Mouse (Mus musculus): Measurements from ENCODE around the gene Gm26620. TPM values are rescaled to one million over a fixed set of nuclear protein-coding genes. Genes with fewer than 3 reads are reported as not detected.

Gene Gm26620
- total and polyA plus RNA-seq, 2 experiments from 2014 or later, result 1.4 to 4.3 TPM

DNA sequence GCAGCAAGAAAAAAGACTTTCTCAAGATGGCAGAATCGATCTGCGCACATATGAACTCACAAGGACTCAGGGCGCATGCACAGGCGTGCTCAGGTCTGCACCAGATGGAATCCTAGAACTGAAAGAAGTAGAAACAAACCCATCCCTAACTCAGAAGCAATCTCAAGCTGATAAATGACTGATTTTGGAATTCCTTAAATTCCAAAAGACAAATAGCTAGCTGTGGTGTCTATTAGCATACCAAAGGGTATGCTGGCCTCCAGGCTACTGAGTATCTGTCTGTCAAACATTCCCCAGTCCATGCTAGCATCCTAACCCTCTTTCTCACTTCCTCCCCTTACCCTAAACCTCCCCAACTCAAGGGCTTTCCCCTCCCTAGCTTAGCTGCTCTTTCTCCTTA, 4.4 kb downstream of the Gm26620 start:
- Histone ChIP-seq H3K36me3 (replicated peaks; ENCODE audit: control insufficient read depth, insufficient read depth, low read length) (no peaks in the 10 kb centered on the region), H3K9ac (replicated peaks; ENCODE audit: low read depth, low read length) (no peak overlapping the region), H3K4me1 (ENCODE audit: control insufficient read depth, insufficient read depth) (peaks cover 4% of the 10 kb centered on the region), H3K4me2 (ENCODE audit: low read depth, low read length) (no peak overlapping the region), H3K4me3 (ENCODE audit: low read depth, low read length) (no peak overlapping the region), H3K27me3 (ENCODE audit: control insufficient read depth, insufficient read depth, low read length) (no peaks in the 10 kb centered on the region), H3K27ac (ENCODE audit: low read depth) (no peak overlapping the region), H3K9me3 (replicated peaks; ENCODE audit: control insufficient read depth, low read length) (no peaks in the 10 kb centered on the region)
- DNase-seq (ENCODE audit: low spot score) (no peak), ATAC-seq (ENCODE audit: insufficient read depth, low read depth) (no peak)
- whole genome bisulfite sequencing, result 72% methylated on average over 4 of the region's 4 CpGs
- TF ChIP-seq EP300 (IDR thresholded peaks at IDR 0.05; ENCODE audit: low read depth) (no peak), CTCF (IDR thresholded peaks at IDR 0.05; ENCODE audit: low read depth) (no peak)

DNA sequence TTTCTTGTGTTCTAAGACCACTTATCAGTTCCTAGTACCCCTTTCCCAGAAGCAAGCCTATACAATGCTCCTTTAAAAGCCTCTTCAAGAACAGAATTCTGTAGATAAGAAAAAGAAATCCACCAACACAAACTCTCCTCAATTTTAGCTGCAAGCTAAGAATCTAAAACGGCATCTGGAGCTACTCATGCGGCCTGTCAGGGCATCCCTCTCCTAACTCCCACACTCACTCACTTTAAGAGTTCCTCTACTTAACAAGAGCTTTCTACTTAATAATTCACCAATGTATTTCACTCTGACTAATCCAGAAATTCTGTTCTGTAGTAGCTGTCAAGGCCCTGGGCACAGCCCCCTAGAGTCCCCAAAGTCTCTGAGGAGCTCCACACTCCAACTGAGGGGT, 6.8 kb downstream of the Gm26620 start:
- H3K27me3 ChIP-seq (ENCODE audit: control insufficient read depth, insufficient read depth, low read length), result no peaks in the 10 kb centered on the region
- DNase-seq (ENCODE audit: low spot score), result no peak
- no peak overlapping the region for H3K27ac ChIP-seq (ENCODE audit: low read depth)
- TF ChIP-seq CTCF (IDR thresholded peaks at IDR 0.05; ENCODE audit: low read depth), result no peak
- no peak overlapping the region for H3K4me2 ChIP-seq (ENCODE audit: low read depth, low read length)
- no peak overlapping the region for H3K9ac ChIP-seq (replicated peaks; ENCODE audit: low read depth, low read length)
- ATAC-seq (ENCODE audit: insufficient read depth, low read depth), result no peak
- H3K9me3 ChIP-seq (replicated peaks; ENCODE audit: control insufficient read depth, low read length), result no peaks in the 10 kb centered on the region
- no peaks in the 10 kb centered on the region for H3K4me1 ChIP-seq (ENCODE audit: control insufficient read depth, insufficient read depth)
- H3K36me3 ChIP-seq (replicated peaks; ENCODE audit: control insufficient read depth, insufficient read depth, low read length), result no peaks in the 10 kb centered on the region
- H3K4me3 ChIP-seq (ENCODE audit: low read depth, low read length), result no peak overlapping the region
- WGBS, result 64% methylated on average over 2 of the region's 2 CpGs

DNA sequence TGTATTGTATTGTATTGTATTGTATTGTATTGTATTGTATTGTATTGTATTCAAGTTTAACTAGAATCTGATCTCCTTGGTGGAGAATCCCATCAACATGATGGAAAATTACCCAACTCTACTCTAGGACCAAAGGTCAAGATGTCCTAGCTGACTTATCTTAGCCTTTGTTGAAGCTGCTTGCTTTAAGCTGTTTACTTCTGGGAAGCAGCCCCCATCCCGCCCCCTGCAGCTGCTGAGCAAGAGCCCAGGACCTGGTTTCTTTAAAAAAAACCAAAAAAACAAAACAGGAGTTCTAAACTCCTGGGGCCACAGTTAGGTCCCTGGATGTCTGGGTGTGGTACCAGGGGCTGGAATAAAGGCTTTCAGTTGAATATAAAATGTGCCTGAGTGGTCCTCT, 7.4 kb downstream of the Gm26620 start:
- Histone ChIP-seq H3K9ac (replicated peaks; ENCODE audit: low read depth, low read length) (no peak overlapping the region), H3K4me3 (ENCODE audit: low read depth, low read length) (no peak overlapping the region), H3K4me2 (ENCODE audit: low read depth, low read length) (no peak overlapping the region), H3K4me1 (ENCODE audit: control insufficient read depth, insufficient read depth) (no peaks in the 10 kb centered on the region), H3K9me3 (replicated peaks; ENCODE audit: control insufficient read depth, low read length) (no peaks in the 10 kb centered on the region), H3K27ac (ENCODE audit: low read depth) (no peak overlapping the region), H3K36me3 (replicated peaks; ENCODE audit: control insufficient read depth, insufficient read depth, low read length) (no peaks in the 10 kb centered on the region), H3K27me3 (ENCODE audit: control insufficient read depth, insufficient read depth, low read length) (0 out of 2 replicates have a peak, but pooled peaks cover 2% of the 10 kb centered on the region)
- DNase-seq (ENCODE audit: low spot score), result no peak
- TF ChIP-seq EP300 (IDR thresholded peaks at IDR 0.05; ENCODE audit: low read depth) (no peak), CTCF (IDR thresholded peaks at IDR 0.05; ENCODE audit: low read depth) (no peak)
- ATAC-seq (ENCODE audit: insufficient read depth, low read depth), result no peak
- 52% methylated on average over 1 of the region's 1 CpGs for WGBS

DNA sequence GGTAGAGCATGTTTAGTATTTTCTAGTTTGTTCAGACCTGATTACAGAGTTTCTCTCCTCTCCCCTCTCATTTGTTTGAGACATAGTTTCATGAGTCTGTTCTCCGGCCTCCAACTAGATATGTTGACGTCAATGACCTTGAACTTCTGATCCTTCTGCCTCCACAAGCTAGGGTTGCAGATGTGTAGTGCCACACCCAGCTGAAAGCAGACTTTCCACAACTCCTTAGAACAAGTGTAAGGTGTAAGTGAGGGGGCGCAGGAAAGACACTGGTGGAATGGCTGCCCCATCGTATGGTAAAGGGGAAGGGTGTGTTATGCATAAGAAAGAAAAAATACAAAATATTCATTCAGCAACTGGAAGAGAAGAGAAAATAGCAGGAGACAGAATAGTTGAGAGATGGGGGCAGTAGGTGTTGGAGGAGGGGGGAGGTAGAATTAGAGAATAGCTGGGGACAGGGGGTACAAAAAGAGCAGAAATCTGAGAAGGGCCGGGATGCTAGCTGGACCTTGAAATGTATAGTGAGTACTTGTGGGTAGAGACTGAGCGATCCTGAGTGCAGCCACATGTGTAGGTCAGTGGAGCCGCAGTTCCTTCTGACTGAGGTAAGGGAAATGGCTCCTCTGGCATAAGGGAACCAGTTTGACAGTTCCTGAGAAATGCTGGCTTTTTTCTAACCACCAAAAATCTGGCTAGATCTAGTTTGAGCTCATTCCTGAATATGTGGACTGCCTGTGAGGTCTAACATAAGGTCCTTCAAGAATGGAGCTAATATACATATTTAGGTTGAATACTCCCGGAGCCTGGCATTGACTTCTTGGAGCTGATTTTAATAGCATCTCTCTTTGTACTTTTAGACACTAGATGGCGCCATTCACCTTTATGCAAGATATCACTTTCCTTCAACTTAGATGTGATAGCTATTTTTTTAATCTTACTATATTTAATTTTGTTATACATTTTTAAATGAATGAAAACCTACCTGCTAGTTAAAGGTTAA, 10.0 kb downstream of the Gm26620 start:
- no peak for ATAC-seq (ENCODE audit: insufficient read depth, low read depth)
- WGBS, result 55% methylated on average over 9 of the region's 9 CpGs
- H3K4me1 ChIP-seq (ENCODE audit: control insufficient read depth, insufficient read depth), result no peaks in the 10 kb centered on the region
- DNase-seq (ENCODE audit: low spot score), result peak; percentile 58
- no peak overlapping the region for H3K4me2 ChIP-seq (ENCODE audit: low read depth, low read length)
- H3K27me3 ChIP-seq (ENCODE audit: control insufficient read depth, insufficient read depth, low read length), result peaks cover 14% of the 10 kb centered on the region; the same call in 1 of the 2 replicates
- H3K36me3 ChIP-seq (replicated peaks; ENCODE audit: control insufficient read depth, insufficient read depth, low read length), result no peaks in the 10 kb centered on the region
- TF ChIP-seq CTCF (IDR thresholded peaks at IDR 0.05; ENCODE audit: low read depth) (peak; percentile 52), EP300 (IDR thresholded peaks at IDR 0.05; ENCODE audit: low read depth) (no peak)
- H3K9ac ChIP-seq (replicated peaks; ENCODE audit: low read depth, low read length), result no peak overlapping the region
- no peaks in the 10 kb centered on the region for H3K9me3 ChIP-seq (replicated peaks; ENCODE audit: control insufficient read depth, low read length)
- H3K27ac ChIP-seq (ENCODE audit: low read depth), result no peak overlapping the region
- no peak overlapping the region for H3K4me3 ChIP-seq (ENCODE audit: low read depth, low read length)

DNA sequence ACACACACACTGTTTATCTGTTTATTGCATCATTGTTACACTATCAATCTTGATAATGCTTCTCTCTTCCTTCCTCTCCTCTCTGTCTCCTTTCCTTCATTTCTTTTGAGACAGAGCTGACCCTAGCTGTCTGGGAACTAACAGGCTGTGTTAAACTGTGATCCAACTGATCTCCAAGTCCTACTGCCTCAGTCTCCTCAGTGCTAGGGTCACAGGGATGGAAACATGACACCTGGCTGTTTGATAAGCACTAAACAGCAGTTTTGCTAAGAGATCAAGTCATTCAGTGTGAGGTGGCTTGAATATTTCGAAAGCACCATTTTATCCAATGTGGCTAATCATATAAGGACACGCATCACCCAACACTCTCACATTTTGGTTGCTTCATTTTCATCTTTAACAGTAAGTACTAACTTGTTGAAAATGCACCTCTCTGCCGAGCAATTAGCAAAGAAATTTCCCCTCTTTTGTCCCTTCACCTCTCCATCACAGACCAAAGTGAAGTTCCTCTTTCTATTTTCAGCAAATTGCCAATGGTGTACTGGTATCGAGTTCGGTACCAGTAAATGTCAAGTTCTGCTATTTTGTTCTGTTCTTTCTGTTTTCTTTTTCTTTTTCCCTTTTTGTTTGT, 11.9 kb downstream of the Gm26620 start:
- no peak overlapping the region for H3K4me2 ChIP-seq (ENCODE audit: low read depth, low read length)
- ATAC-seq (ENCODE audit: insufficient read depth, low read depth) (no peak), DNase-seq (ENCODE audit: low spot score) (no peak)
- no peak overlapping the region for H3K9ac ChIP-seq (replicated peaks; ENCODE audit: low read depth, low read length)
- H3K36me3 ChIP-seq (replicated peaks; ENCODE audit: control insufficient read depth, insufficient read depth, low read length), result no peaks in the 10 kb centered on the region
- H3K27me3 ChIP-seq (ENCODE audit: control insufficient read depth, insufficient read depth, low read length), result peaks cover 14% of the 10 kb centered on the region; the same call in 1 of the 2 replicates
- WGBS, result 80% methylated on average over 5 of the region's 5 CpGs
- no peaks in the 10 kb centered on the region for H3K9me3 ChIP-seq (replicated peaks; ENCODE audit: control insufficient read depth, low read length)
- no peaks in the 10 kb centered on the region for H3K4me1 ChIP-seq (ENCODE audit: control insufficient read depth, insufficient read depth)
- TF ChIP-seq CTCF (IDR thresholded peaks at IDR 0.05; ENCODE audit: low read depth), result no peak
- no peak for TF ChIP-seq EP300 (IDR thresholded peaks at IDR 0.05; ENCODE audit: low read depth)
- H3K4me3 ChIP-seq (ENCODE audit: low read depth, low read length), result no peak overlapping the region
- H3K27ac ChIP-seq (ENCODE audit: low read depth), result no peak overlapping the region
